Mouse (Mus musculus): ENCODE data around the gene Mbnl2. TPM values are rescaled to one million over a fixed set of nuclear protein-coding genes. Genes with fewer than 3 reads are reported as not detected.

The Mbnl2 gene
- polyA plus RNA-seq, 1 experiment from 2014 or later, result 94.4 TPM

DNA sequence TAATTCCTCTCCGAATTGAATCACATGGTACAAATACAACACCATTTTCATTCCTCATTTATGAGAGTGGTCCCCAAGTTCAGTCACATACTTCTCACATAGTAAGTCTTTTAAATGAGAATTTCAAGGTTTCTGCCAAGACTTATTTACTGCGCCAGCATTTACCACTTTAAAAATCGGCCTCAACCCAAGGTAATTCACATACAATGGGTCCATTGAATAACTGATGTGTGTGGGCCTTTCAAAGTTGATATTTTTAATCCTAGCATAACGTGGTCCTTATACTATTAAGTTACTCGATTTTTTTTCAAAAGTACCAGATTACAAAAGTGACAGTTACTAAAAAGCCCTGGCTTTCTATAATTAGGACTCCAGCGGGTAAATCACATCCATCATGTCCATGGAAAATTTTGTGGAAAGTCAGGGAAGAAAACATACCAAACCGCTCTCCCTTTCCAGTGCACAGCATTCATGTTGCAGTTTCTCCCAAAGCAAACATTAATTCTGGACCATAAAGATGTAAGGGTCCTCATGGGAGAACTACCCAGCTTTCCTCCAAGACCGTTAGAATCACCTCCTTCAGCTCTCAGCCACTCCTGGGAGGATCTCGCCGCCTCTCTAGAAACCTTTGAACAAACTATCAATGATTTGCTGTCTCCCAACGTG is 107.8 kb downstream of the Mbnl2 start:
- Histone ChIP-seq H3K4me2 (replicated peaks; ENCODE audit: low read depth) (no peak overlapping the region), H3K27ac (ENCODE audit: low read depth, low read length) (no peak overlapping the region), H3K36me3 (ENCODE audit: control insufficient read depth, insufficient read depth) (peaks cover 5% of the 10 kb centered on the region; the same call in 1 of the 2 replicates), H3K4me3 (ENCODE audit: low read depth, low read length) (no peak overlapping the region), H3K4me1 (replicated peaks; ENCODE audit: control insufficient read depth, insufficient read depth, low read length) (no peaks in the 10 kb centered on the region), H3K9ac (ENCODE audit: low read depth, low read length) (no peak overlapping the region), H3K9me3 (ENCODE audit: control insufficient read depth) (no peaks in the 10 kb centered on the region), H3K27me3 (replicated peaks; ENCODE audit: control insufficient read depth, insufficient read depth, low read length) (no peaks in the 10 kb centered on the region)
- WGBS, result 78% methylated on average over 11 of the region's 11 CpGs
- TF ChIP-seq CTCF (IDR thresholded peaks at IDR 0.05; ENCODE audit: low read depth), result no peak
- ATAC-seq, result no peak

DNA sequence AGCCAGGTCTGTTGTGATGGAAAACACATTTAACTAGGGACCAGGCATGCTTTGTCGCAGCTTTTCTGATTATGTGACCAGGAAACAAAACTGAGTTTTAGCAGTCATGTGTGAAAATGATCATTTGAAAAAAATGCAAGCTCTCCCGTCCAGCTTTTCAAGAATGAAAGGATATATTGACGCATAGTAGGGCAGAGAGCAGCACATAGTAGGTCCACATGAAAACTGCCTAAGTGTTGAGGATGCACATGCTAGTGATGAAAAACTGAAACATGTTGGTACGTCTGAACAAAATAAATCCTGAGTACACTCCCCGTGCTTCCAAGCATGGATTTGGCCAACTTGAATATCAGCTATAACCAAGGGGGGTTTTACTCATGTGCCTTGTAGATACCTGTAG is 109.1 kb downstream of the Mbnl2 start:
- H3K36me3 ChIP-seq (ENCODE audit: control insufficient read depth, insufficient read depth), result peaks cover 17% of the 10 kb centered on the region
- 95% methylated on average over 5 of the region's 5 CpGs for WGBS
- no peaks in the 10 kb centered on the region for H3K27me3 ChIP-seq (replicated peaks; ENCODE audit: control insufficient read depth, insufficient read depth, low read length)
- H3K9ac ChIP-seq (ENCODE audit: low read depth, low read length), result no peak overlapping the region
- no peak overlapping the region for H3K27ac ChIP-seq (ENCODE audit: low read depth, low read length)
- no peak for ATAC-seq
- H3K9me3 ChIP-seq (ENCODE audit: control insufficient read depth), result no peaks in the 10 kb centered on the region
- no peak overlapping the region for H3K4me2 ChIP-seq (replicated peaks; ENCODE audit: low read depth)
- no peak overlapping the region for H3K4me3 ChIP-seq (ENCODE audit: low read depth, low read length)
- H3K4me1 ChIP-seq (replicated peaks; ENCODE audit: control insufficient read depth, insufficient read depth, low read length), result no peaks in the 10 kb centered on the region
- no peak for TF ChIP-seq CTCF (IDR thresholded peaks at IDR 0.05; ENCODE audit: low read depth)

DNA sequence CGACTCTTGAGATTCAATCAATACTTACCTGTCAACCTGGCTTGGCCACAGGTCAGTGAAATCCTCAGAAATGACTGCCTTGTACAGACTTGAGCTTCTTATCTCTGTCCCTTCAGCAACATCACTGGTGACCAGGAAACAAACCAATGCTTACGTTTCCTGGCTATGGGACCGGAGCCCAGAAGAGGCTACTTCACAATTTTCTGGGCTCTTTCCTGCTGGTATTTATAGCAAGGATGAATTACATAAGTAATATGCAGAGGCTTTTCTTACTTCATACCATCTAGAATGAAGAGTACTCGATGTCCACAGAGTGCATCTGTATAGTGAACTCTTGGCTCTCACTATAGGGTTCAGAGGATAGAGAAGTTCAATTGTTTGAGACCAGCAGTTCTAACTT is 111.8 kb downstream of the Mbnl2 start:
- WGBS, result 39% methylated on average over 4 of the region's 4 CpGs
- ATAC-seq, result no peak
- no peaks in the 10 kb centered on the region for H3K4me1 ChIP-seq (replicated peaks; ENCODE audit: control insufficient read depth, insufficient read depth, low read length)
- H3K9ac ChIP-seq (ENCODE audit: low read depth, low read length), result no peak overlapping the region
- no peak overlapping the region for H3K4me3 ChIP-seq (ENCODE audit: low read depth, low read length)
- no peak overlapping the region for H3K4me2 ChIP-seq (replicated peaks; ENCODE audit: low read depth)
- TF ChIP-seq CTCF (IDR thresholded peaks at IDR 0.05; ENCODE audit: low read depth), result no peak
- H3K27me3 ChIP-seq (replicated peaks; ENCODE audit: control insufficient read depth, insufficient read depth, low read length), result no peaks in the 10 kb centered on the region
- H3K9me3 ChIP-seq (ENCODE audit: control insufficient read depth), result peaks cover 3% of the 10 kb centered on the region; the same call in 1 of the 2 replicates
- H3K27ac ChIP-seq (ENCODE audit: low read depth, low read length), result no peak overlapping the region
- peaks cover 34% of the 10 kb centered on the region for H3K36me3 ChIP-seq (ENCODE audit: control insufficient read depth, insufficient read depth)

GRCm38 (mm10) chr14:120388818-120389691 is 113.6 kb downstream of the Mbnl2 start:
- Histone ChIP-seq H3K36me3 (ENCODE audit: control insufficient read depth, insufficient read depth) (peaks cover 48% of the 10 kb centered on the region), H3K9me3 (ENCODE audit: control insufficient read depth) (peaks cover 3% of the 10 kb centered on the region; the same call in 1 of the 2 replicates), H3K27me3 (replicated peaks; ENCODE audit: control insufficient read depth, insufficient read depth, low read length) (no peaks in the 10 kb centered on the region), H3K4me3 (ENCODE audit: low read depth, low read length) (no peak overlapping the region), H3K9ac (ENCODE audit: low read depth, low read length) (no peak overlapping the region), H3K4me1 (replicated peaks; ENCODE audit: control insufficient read depth, insufficient read depth, low read length) (no peaks in the 10 kb centered on the region), H3K4me2 (replicated peaks; ENCODE audit: low read depth) (no peak overlapping the region), H3K27ac (ENCODE audit: low read depth, low read length) (no peak overlapping the region)
- no peak for ATAC-seq
- WGBS, result 50% methylated on average over 38 of the region's 38 CpGs
- TF ChIP-seq CTCF (IDR thresholded peaks at IDR 0.05; ENCODE audit: low read depth), result no peak

DNA sequence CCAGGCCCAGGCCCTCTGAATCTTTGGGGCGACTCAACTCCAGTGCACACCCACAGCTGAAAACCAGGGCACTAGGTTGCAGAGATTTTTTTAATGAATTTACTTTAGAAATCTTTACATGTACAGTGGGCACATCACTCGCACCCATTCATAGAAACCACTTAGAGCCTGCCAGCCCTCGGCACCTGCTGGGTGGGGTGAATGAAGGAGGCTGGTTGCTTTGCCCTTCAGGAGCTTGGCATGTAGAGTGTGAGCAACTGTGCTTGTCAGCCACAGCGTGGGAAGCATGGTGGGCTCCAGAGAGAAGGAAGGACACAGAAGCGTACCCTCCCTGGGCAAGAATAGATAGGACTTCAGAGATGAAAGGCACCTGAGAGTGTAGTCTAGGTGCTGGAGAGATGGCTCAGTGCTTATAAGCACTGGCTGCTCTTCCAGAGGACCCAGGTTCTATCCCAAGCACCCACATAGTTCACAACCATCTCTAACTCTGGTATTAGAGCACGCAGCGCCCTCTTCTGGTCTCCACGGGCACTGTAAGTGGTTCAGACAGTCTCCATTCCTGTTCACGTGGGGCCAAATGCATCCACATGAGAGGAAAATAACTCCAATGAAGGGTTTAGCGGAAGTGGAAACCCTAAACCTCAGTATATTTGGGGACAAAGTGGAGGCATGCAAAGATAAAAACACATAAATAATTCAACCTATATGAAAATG is 114.9 kb downstream of the Mbnl2 start:
- 93% methylated on average over 10 of the region's 10 CpGs for WGBS
- Histone ChIP-seq H3K27me3 (replicated peaks; ENCODE audit: control insufficient read depth, insufficient read depth, low read length) (no peaks in the 10 kb centered on the region), H3K36me3 (ENCODE audit: control insufficient read depth, insufficient read depth) (peaks cover 48% of the 10 kb centered on the region), H3K9me3 (ENCODE audit: control insufficient read depth) (peaks cover 3% of the 10 kb centered on the region; the same call in 1 of the 2 replicates), H3K27ac (ENCODE audit: low read depth, low read length) (no peak overlapping the region), H3K4me2 (replicated peaks; ENCODE audit: low read depth) (no peak overlapping the region), H3K4me3 (ENCODE audit: low read depth, low read length) (no peak overlapping the region), H3K9ac (ENCODE audit: low read depth, low read length) (no peak overlapping the region), H3K4me1 (replicated peaks; ENCODE audit: control insufficient read depth, insufficient read depth, low read length) (no peaks in the 10 kb centered on the region)
- TF ChIP-seq CTCF (IDR thresholded peaks at IDR 0.05; ENCODE audit: low read depth), result peak; percentile 52
- ATAC-seq, result no peak

- H3K9ac ChIP-seq (ENCODE audit: low read depth, low read length), result no peak overlapping the region
- 84% methylated on average over 10 of the region's 10 CpGs for WGBS
- peaks cover 55% of the 10 kb centered on the region for H3K36me3 ChIP-seq (ENCODE audit: control insufficient read depth, insufficient read depth)
- H3K9me3 ChIP-seq (ENCODE audit: control insufficient read depth), result peaks cover 3% of the 10 kb centered on the region; the same call in 1 of the 2 replicates
- TF ChIP-seq CTCF (IDR thresholded peaks at IDR 0.05; ENCODE audit: low read depth), result no peak
- no peak overlapping the region for H3K4me3 ChIP-seq (ENCODE audit: low read depth, low read length)
- H3K4me1 ChIP-seq (replicated peaks; ENCODE audit: control insufficient read depth, insufficient read depth, low read length), result no peaks in the 10 kb centered on the region
- no peak overlapping the region for H3K4me2 ChIP-seq (replicated peaks; ENCODE audit: low read depth)
- no peaks in the 10 kb centered on the region for H3K27me3 ChIP-seq (replicated peaks; ENCODE audit: control insufficient read depth, insufficient read depth, low read length)
- no peak overlapping the region for H3K27ac ChIP-seq (ENCODE audit: low read depth, low read length)
- 0 out of 2 replicates have a peak, but pooled peaks have one; percentile 23 for ATAC-seq
Measured at GRCm38 (mm10) chr14:120391701-120392100, 116.2 kb downstream of the Mbnl2 start.

All from intestine, postnatal 0 days (tissue).